Mouse (Mus musculus) embryonic fibroblast, embryonic 13.5 days (primary cell): Measurements from ENCODE around the gene Heatr4.

ENCODE experiments used
- CTCF ChIP-seq: IDR thresholded peaks from 2 replicates; pipeline ENCODE4 v1.5.1; 2011; ENCODE audit warnings: mild to moderate bottlenecking, control low read depth, low read length, moderate library complexity, borderline replicate concordance; ENCODE audit not compliant: insufficient read depth
- POLR2A ChIP-seq: IDR thresholded peaks from 2 replicates; pipeline ENCODE4 v1.6.1; 2011; ENCODE audit warnings: low read depth, mild to moderate bottlenecking, control low read depth, low read length, moderate library complexity

DNA sequence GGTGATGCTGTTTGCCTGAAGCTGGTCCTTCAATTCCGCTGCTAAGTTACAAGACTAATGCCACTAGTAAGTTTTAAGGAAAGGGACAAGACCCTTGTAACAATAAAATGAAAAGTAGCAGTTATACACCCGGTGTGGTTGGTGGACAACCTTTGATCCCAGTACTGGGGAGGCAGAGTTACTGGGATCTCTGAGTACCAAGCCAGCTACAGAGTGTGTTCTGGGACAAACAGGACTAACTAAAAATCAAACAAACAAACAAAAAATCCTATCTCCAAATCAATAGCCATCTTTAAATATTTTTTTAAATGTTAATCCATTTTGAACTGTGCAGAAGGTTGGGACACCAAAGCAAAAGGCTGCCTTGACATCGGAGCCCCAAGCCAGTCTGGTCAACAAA lies 25.5 kb upstream of the Heatr4 start:
- TF ChIP-seq CTCF (no peak), POLR2A (no peak)
